Mouse (Mus musculus) left cerebral cortex, adult 9 months (tissue): ENCODE measurements at regions not wholly inside any gene's neighbourhood (a gene's known extent, or its start where the extent isn't known, plus 50 kb on each side); places are given as distances from the start of the nearest gene placed in this dataset.

ENCODE experiments used
- DNase-seq, 2 experiments: peaks; one replicate each; pipeline ENCODE4 v3.0.0; 2022; ENCODE audit warnings: low spot score in 2 of 2

DNA sequence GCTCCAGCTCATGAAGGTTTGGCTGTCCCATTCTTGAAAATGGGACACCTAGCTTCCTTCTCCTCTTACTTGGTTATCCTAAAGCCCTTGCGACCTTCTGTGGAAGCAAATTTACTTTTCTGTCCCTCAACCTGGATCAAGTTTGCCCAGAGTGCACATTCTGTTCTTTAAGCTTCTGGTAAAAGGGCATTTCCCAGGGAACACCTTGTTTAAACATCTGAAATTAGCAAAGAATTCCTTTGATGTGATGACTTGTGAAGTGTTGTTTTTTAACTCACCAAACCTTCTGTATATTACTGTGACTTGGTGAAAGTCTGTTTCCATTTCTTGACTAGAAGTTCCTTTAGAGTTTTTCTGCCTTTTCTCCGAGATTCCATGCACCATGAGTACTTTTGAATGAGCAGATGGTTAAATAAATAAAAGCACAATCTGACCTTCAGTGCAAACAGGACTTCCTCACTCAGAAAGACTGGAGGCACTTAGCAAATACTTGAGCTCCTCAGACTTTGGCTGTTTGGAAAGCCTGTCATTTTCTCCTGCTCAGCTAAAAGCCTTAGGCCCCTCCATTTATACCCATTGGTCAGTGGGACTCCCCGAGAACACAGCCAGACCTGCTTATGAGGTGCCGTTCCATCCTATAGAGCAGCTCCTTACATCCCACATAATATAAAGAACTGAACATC, 69.3 kb upstream of the Rprm start:
- no peak for DNase-seq

DNA sequence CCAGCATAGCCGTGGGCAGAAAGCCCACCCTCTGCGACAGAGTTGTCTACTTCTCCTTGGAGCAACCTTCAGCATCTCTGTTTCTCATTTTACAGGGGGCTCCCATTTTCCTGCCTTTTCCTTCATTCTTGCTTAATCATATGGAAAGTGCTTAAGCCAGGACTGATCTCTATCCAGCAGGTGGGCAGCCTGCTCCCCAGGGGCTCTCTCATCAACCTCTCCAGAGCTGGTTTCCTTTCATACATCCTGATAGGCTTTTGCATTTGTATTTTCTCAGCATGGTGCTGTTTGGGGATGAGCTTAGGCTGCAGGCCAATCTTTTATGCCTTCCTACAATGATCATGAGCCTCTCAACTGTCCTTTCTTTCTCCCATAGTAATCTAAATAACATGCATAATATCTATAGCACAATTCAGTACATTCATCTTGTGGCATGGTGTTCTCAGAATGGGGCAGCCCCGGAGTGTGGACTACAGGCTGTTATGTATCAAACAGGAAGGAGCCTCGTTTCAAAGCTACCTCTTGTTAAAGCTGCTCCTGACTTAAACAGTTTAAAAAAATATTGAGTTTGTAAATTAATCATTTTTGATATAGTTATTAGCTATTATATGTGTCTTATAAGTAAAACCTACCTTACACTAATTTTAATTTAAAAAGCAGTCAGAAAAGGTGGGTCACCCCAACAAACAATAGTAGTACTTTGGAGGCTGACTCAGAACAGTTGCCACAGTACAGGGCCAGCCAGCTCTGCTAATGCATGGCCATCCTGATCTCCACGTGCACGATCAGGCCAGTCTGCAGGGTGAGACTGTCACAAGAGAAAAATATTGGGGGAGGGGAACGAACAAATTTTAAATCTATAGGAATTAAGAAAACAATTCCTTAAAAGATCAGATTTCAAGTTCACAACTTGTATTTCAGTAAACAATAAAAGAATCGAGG, 73.6 kb upstream of the Rprm start:
- no peak for DNase-seq

- no peak for DNase-seq
Measured at GRCm38 (mm10) chr2:54177549-54177948, 92.2 kb upstream of the Rprm start.

DNA sequence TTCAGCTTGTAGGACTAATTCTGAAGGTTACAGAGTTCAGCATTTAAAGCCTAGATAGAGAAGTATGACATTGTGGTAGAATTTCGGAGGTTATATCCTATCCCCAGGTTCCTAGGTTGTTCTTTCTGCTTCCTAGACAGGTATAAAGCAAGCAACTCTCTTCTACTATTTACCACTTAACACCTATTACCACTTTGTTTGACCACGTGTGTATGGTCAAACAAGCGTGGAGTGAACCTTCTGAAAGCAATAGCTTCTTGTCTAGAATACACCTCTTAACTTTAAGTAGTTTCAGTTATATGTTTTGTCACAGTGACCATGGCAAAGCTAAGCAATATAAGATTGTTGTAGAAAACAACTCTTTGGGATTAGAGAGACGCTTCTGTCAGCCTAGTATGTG, 105.5 kb upstream of the Rprm start:
- DNase-seq = no peak

- DNase-seq = no peak
Measured at GRCm38 (mm10) chr2:54198343-54198742, 113.0 kb upstream of the Rprm start.

GRCm38 (mm10) chr2:54215597-54215996, 130.2 kb upstream of the Rprm start:
- DNase-seq = no peak

- DNase-seq = no peak
Measured at GRCm38 (mm10) chr2:54228613-54229012, 143.3 kb upstream of the Rprm start.

DNA sequence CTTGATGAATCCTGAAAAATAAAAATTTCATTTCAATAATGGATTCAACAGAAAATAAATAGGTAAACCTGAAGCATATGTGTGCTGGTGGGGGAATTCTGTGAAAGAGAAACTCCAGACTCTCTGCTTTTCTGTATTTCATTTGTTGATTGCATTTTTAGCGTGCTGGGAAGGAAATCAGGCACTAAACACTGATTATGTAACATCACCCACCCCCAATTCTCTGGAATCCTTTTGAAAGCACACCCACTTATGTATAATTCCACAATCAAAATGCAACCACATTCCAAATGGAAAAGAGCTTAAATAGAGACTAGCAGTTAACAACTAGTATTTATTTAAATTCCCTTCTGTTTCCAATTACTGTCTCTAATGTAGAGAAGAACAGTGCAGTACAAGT, 143.7 kb upstream of the Rprm start:
- no peak for DNase-seq

DNA sequence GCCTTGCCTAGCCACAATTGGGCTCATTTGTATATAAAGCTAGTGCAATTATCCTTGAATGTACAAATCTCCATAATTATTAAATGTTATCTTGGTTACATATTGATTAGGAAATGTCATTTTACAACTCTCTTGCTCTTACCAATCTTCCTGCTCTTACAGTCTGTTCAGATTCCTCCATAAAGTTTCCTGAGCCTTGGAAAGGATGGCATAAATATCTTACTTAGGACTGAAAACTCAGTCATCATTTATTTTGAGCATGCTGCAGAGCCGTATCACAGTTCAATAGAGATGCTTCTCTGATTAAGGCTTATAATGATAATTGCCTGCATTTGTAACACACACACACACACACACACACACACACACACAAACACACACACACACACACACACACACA, 151.4 kb upstream of the Rprm start:
- no peak for DNase-seq

DNA sequence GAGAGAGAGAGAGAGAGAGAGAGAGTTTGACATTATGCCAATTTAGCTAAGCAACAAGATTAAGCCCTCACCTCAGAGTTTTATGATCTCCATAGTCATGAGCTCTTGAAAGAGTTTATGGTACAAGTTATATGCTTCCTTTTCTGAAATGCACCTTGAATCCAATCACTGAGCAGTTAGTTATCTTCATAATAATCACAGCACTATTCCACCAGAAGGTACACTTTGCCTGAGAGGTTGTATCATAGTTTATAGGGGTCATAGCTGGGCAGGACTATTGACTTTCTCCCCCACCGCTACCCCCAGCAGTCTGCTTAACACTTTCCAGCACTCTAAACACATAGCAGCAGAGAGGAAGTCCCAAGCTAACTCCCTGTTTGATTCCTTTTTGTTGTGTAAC, 151.8 kb upstream of the Rprm start:
- DNase-seq = no peak

DNA sequence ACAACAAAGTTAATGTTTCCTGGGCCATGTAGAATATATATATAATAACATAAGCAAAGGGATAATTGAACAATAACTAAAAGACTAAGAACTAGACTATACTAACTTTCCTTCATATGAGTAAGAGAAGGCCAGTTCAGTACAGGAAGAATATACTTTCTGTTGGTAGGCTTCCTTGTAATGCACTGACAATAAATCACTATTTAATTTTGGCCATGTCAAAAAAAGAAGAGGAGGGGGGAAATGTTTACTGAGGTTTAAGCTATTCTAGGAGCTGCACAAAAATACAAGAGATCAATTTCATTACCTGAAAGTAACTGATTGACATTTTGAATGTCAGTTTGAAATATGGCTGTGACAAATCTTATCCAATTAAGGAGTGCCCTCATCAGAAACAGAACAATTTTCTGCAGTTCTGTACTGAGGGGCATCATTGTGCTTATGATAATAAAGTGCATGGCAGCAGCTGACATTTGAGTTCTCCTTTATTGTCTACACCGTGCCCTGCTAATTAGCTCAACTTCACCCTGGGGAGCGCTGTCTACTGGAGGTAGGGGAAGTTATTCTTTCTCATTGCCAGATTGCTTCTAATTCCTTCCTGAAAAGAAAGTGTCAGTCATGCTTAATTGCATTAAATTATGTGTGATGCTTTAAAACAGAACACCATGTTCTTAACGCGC, 171.2 kb upstream of the Galnt13 start:
- peak in 1 of 2 experiments; percentile 2 for DNase-seq

- no peak for DNase-seq
Measured at GRCm38 (mm10) chr2:54265453-54265823, 170.7 kb upstream of the Galnt13 start.

- no peak for DNase-seq
Measured at GRCm38 (mm10) chr2:54281966-54282365, 154.2 kb upstream of the Galnt13 start.

- DNase-seq = no peak
Measured at GRCm38 (mm10) chr2:54283876-54284275, 152.2 kb upstream of the Galnt13 start.

- no peak for DNase-seq
Measured at GRCm38 (mm10) chr2:54305473-54305872, 130.6 kb upstream of the Galnt13 start.

DNA sequence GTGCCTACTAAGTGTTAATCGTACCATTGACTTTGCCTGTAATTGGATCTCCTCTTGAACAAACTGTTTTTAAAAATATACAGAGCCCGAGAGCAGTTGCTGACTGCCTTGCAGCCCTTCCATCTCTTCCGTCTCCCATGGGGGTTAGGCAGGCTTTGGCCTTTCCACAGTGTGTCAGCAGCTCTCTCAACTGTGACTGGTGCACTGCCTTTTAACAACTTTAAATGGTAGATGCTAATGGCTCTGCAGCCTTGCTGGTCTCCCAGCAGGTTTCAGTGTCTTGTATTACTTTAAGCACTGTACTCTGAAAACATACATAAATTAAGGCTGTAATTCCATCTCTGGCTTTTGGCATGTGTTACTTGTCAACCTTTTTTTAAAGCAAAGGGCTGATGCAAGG, 117.6 kb upstream of the Galnt13 start:
- no peak for DNase-seq

DNA sequence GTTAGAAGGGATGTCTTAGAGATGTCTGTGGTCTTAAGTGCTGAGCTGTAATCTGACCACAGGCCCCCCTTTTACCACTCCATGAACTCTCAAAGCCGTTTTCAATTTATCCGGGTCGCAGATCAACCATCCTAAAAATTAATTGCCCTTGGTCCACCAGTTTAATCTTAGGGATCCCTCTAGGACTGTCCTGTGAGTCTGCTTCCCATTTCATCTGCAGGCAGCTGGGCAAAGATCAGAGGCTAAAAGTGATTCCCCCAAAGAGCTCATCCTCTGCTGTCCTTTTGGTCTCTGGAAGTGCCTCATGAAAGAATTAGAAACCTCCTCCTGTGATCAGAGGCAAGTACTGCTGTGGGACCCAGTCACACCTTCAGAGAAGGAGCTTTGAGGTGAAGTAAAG, 69.2 kb upstream of the Galnt13 start:
- DNase-seq = no peak

GRCm38 (mm10) chr2:54379279-54379678, 56.8 kb upstream of the Galnt13 start:
- DNase-seq = peak in 1 of 2 experiments; percentile 2
